Mouse (Mus musculus) myocyte (in vitro differentiated cells): Measurements from ENCODE around the gene Camk2n1.

Source experiments
- CEBPB ChIP-seq: IDR thresholded peaks from 2 replicates; pipeline ENCODE4 v1.6.1; 2011; ENCODE audit warnings: mild to moderate bottlenecking, moderate library complexity; ENCODE audit not compliant: poor library complexity, insufficient read depth, severe bottlenecking
- E2F4 ChIP-seq: IDR thresholded peaks from one replicate; pipeline ENCODE4 v1.6.1; 2011; ENCODE audit warnings: mild to moderate bottlenecking, control low read depth, moderate library complexity; ENCODE audit not compliant: insufficient read depth
- MAX ChIP-seq: IDR thresholded peaks from one replicate; pipeline ENCODE4 v1.6.1; 2011; ENCODE audit warnings: low read depth, mild to moderate bottlenecking, control low read depth
- POLR2A ChIP-seq: IDR thresholded peaks from one replicate; pipeline ENCODE4 v1.6.1; 2011; ENCODE audit warnings: low read depth, mild to moderate bottlenecking, control low read depth, moderate library complexity; ENCODE audit not compliant: insufficient read length
- REST ChIP-seq: IDR thresholded peaks from one replicate; pipeline ENCODE4 v1.6.1; 2011; ENCODE audit warnings: mild to moderate bottlenecking, control low read depth, moderate library complexity; ENCODE audit not compliant: insufficient read depth, insufficient read length
- TCF12 ChIP-seq: IDR thresholded peaks from one replicate; pipeline ENCODE4 v1.6.1; 2011; ENCODE audit warnings: mild to moderate bottlenecking, control low read depth; ENCODE audit not compliant: poor library complexity, insufficient read depth, severe bottlenecking
- USF1 ChIP-seq: IDR thresholded peaks from one replicate; pipeline ENCODE4 v1.6.1; 2011; ENCODE audit warnings: low read depth, mild to moderate bottlenecking, control low read depth, moderate library complexity

GRCm38 (mm10) chr4:138479595-138479994 is 25.5 kb downstream of the Camk2n1 start:
- TF ChIP-seq POLR2A (no peak), USF1 (no peak), E2F4 (no peak), MAX (no peak), TCF12 (no peak), REST (no peak), CEBPB (no peak)
